Mouse (Mus musculus) CH12.LX (cell line): ENCODE measurements at regions not wholly inside any gene's neighbourhood (a gene's known extent, or its start where the extent isn't known, plus 50 kb on each side); places are given as distances from the start of the nearest gene placed in this dataset.

Source experiments
- DNase-seq: peaks from one replicate; pipeline ENCODE4 v3.0.0-alpha.2; 2013; ENCODE audit errors: extremely low read depth
- H3K27ac ChIP-seq: 2 replicates; pipeline ENCODE4 v1.5.1; 2012; ENCODE audit warnings: low read depth, mild to moderate bottlenecking, control low read depth, moderate library complexity; ENCODE audit not compliant: insufficient read depth
- H3K27me3 ChIP-seq: replicated peaks from 2 replicates; pipeline ENCODE3; 2012; ENCODE audit warnings: inconsistent platforms
- H3K36me3 ChIP-seq, 2 experiments: replicated peaks in 1 of 2; 2 replicates each; pipeline versions ENCODE3 to v1.6.1; 2012; ENCODE audit warnings: inconsistent platforms in 1 of 2, low read length in 1 of 2, mild to moderate bottlenecking in 1 of 2, mixed read lengths in 1 of 2, moderate library complexity in 1 of 2; ENCODE audit not compliant: control insufficient read depth in 1 of 2, insufficient read depth in 1 of 2
- H3K4me1 ChIP-seq, 2 experiments: 2 replicates each; pipeline ENCODE4 v1.6.1; 2012; ENCODE audit warnings: inconsistent platforms in 1 of 2, moderate library complexity in 1 of 2; ENCODE audit not compliant: insufficient read depth in 2 of 2, control insufficient read depth in 1 of 2
- H3K4me2 ChIP-seq: 2 replicates; pipeline ENCODE4 v1.6.1; 2012; ENCODE audit warnings: low read depth, mild to moderate bottlenecking, control low read depth; ENCODE audit not compliant: poor library complexity, insufficient read depth, severe bottlenecking
- H3K4me3 ChIP-seq, 3 experiments: fragments of 150-350 bp in 1 of 3; sonication (generic) in 1 of 3; replicated peaks in 1 of 3; 2 replicates each; pipeline versions ENCODE3 to v1.5.1; 2011 to 2012; ENCODE audit warnings: low read depth in 2 of 3, low read length in 2 of 3, mild to moderate bottlenecking in 2 of 3, moderate library complexity in 2 of 3, control low read depth in 1 of 3, improper control_type of control experiment in 1 of 3, inconsistent platforms in 1 of 3, mixed read lengths in 1 of 3; ENCODE audit not compliant: poor library complexity in 1 of 3
- H3K79me2 ChIP-seq: replicated peaks from 2 replicates; pipeline ENCODE4 v1.6.1; 2012; ENCODE audit warnings: mild to moderate bottlenecking, moderate library complexity; ENCODE audit not compliant: control insufficient read depth, poor library complexity, insufficient read depth, severe bottlenecking; ENCODE audit errors: extremely low read depth
- H3K9ac ChIP-seq: 2 replicates; pipeline ENCODE4 v1.6.1; 2012; ENCODE audit warnings: low read depth, mild to moderate bottlenecking, control low read depth, moderate library complexity; ENCODE audit not compliant: insufficient read depth
- H3K9me3 ChIP-seq: replicated peaks from 2 replicates; pipeline ENCODE3; 2012; ENCODE audit warnings: low read length, inconsistent platforms, mixed read lengths
- BHLHE40 ChIP-seq: IDR thresholded peaks from 2 replicates; pipeline ENCODE4 v1.6.1; 2011; ENCODE audit warnings: mild to moderate bottlenecking, low read depth, low read length, improper control_type of control experiment
- CHD1 ChIP-seq: IDR thresholded peaks from 2 replicates; pipeline ENCODE4 v1.6.1; 2012; ENCODE audit warnings: low read depth, low read length, improper control_type of control experiment, inconsistent platforms
- CHD2 ChIP-seq: IDR thresholded peaks from 2 replicates; pipeline ENCODE4 v1.6.1; 2011; ENCODE audit warnings: low read length, improper control_type of control experiment
- CTCF ChIP-seq, 2 experiments: IDR thresholded peaks in 1 of 2; conservative IDR thresholded peaks in 1 of 2; 2 replicates each; pipeline ENCODE4 v1.5.1; 2011 to 2012; ENCODE audit warnings: low read depth in 2 of 2, low read length in 2 of 2, improper control_type of control experiment in 1 of 2, inconsistent platforms in 1 of 2, mild to moderate bottlenecking in 1 of 2, moderate library complexity in 1 of 2
- E2F4 ChIP-seq: IDR thresholded peaks from 2 replicates; pipeline ENCODE4 v1.6.1; 2011; ENCODE audit warnings: low read depth, low read length, improper control_type of control experiment; ENCODE audit not compliant: insufficient replicate concordance
- ELF1 ChIP-seq: IDR thresholded peaks from 2 replicates; pipeline ENCODE4 v1.6.1; 2014; ENCODE audit warnings: low read depth, mild to moderate bottlenecking, inconsistent platforms, low read length, improper control_type of control experiment
- ETS1 ChIP-seq: conservative IDR thresholded peaks from 2 replicates; pipeline ENCODE4 v1.6.1; 2012; ENCODE audit warnings: low read depth, mild to moderate bottlenecking, inconsistent platforms, low read length, improper control_type of control experiment, moderate library complexity
- HCFC1 ChIP-seq: IDR thresholded peaks from 2 replicates; pipeline ENCODE4 v1.6.1; 2012; ENCODE audit warnings: low read depth, mild to moderate bottlenecking, inconsistent platforms, low read length, improper control_type of control experiment
- JUND ChIP-seq: conservative IDR thresholded peaks from 2 replicates; pipeline ENCODE4 v1.6.1; 2011; ENCODE audit warnings: low read depth, low read length, improper control_type of control experiment
- KAT2A ChIP-seq: IDR thresholded peaks from 2 replicates; pipeline ENCODE4 v1.6.1; 2012; ENCODE audit warnings: low read length, improper control_type of control experiment, inconsistent platforms; ENCODE audit not compliant: insufficient replicate concordance
- MAFK ChIP-seq: IDR thresholded peaks from 2 replicates; pipeline ENCODE4 v1.6.1; 2011; ENCODE audit warnings: low read length, improper control_type of control experiment; ENCODE audit not compliant: insufficient replicate concordance
- MAX ChIP-seq: IDR thresholded peaks from 2 replicates; pipeline ENCODE4 v1.6.1; 2011; ENCODE audit warnings: low read length, improper control_type of control experiment
- MAZ ChIP-seq: IDR thresholded peaks from 2 replicates; pipeline ENCODE4 v1.6.1; 2012; ENCODE audit warnings: low read depth, mild to moderate bottlenecking, inconsistent platforms, low read length, improper control_type of control experiment, moderate library complexity
- MEF2A ChIP-seq: IDR thresholded peaks from 2 replicates; pipeline ENCODE4 v1.6.1; 2014; ENCODE audit warnings: low read depth, mild to moderate bottlenecking, inconsistent platforms, low read length, improper control_type of control experiment, borderline replicate concordance
- MXI1 ChIP-seq: IDR thresholded peaks from 2 replicates; pipeline ENCODE4 v1.6.1; 2011; ENCODE audit warnings: mild to moderate bottlenecking, low read depth, low read length, improper control_type of control experiment
- MYC ChIP-seq: IDR thresholded peaks from 2 replicates; pipeline ENCODE4 v1.6.1; 2011; ENCODE audit warnings: low read depth, mild to moderate bottlenecking, improper control_type of control experiment, low read length
- NELFE ChIP-seq: IDR thresholded peaks from 2 replicates; pipeline ENCODE4 v1.6.1; 2011; ENCODE audit warnings: low read depth, low read length, improper control_type of control experiment
- POLR2A ChIP-seq: IDR thresholded peaks from 2 replicates; pipeline ENCODE4 v1.6.1; 2011; ENCODE audit warnings: low read depth, mild to moderate bottlenecking, improper control_type of control experiment, low read length
- RAD21 ChIP-seq: IDR thresholded peaks from 2 replicates; pipeline ENCODE4 v1.6.1; 2011; ENCODE audit warnings: low read depth, mild to moderate bottlenecking, low read length, improper control_type of control experiment, moderate library complexity
- RCOR1 ChIP-seq: conservative IDR thresholded peaks from 2 replicates; pipeline ENCODE4 v1.6.1; 2012; ENCODE audit warnings: low read depth, mild to moderate bottlenecking, inconsistent platforms, low read length, improper control_type of control experiment
- USF1 ChIP-seq: IDR thresholded peaks from 2 replicates; pipeline ENCODE4 v1.6.1; 2014; ENCODE audit warnings: low read depth, mild to moderate bottlenecking, inconsistent platforms, low read length, improper control_type of control experiment
- ZNF384 ChIP-seq: IDR thresholded peaks from 2 replicates; pipeline ENCODE4 v1.6.1; 2012; ENCODE audit warnings: low read depth, low read length, improper control_type of control experiment, inconsistent platforms
- dilution Hi-C: fragments of 300-500 bp; cut with MboI; formaldehyde crosslinking; loops from 2 replicates; pipeline ENCODE4 v1.14.3; 2020; ENCODE audit warnings: low sequenced_read_pairs; ENCODE audit not compliant: extremely low pct_unique_long_range_greater_than_20kb, extremely low pct_ligation_motif_present
- in situ Hi-C: fragments of 300-500 bp; cut with MboI; formaldehyde crosslinking; loops from 3 replicates; pipeline ENCODE4 v1.14.3; 2019; ENCODE audit warnings: low sequenced_read_pairs, low pct_ligation_motif_present, low pct_unique_long_range_greater_than_20kb, mixed read lengths

DNA sequence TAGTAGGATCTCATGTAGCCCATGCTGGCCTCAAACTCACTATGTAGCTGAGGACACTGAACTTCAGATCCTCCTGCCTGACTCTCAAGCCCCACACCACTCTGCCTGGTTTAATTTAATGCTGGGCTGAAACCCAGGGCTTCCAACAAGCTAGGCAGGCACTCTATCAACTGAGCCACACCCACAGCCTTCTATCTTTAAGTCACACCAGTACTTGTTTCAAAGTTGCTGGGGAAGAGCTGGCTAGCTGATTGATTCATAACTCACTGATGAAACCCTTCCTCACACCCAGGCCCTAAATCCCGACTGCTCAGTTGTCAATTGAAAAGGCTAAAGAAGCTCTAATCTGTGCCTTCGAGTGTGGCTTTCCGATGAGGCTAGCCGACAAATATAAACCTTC is 241.8 kb downstream of the Insig2 start:
- dilution Hi-C loops: no loop called here
- no peak overlapping the region for H3K4me3 ChIP-seq
- in situ Hi-C loops: no loop called here
- H3K27ac ChIP-seq: no peak overlapping the region
- TF ChIP-seq MEF2A: no peak
- TF ChIP-seq NELFE: no peak
- TF ChIP-seq CHD1: no peak
- no peak for TF ChIP-seq RCOR1
- no peak for TF ChIP-seq E2F4
- TF ChIP-seq MAZ: no peak
- no peak for TF ChIP-seq ELF1
- no peak for TF ChIP-seq ETS1
- no peak for TF ChIP-seq RAD21
- no peak for TF ChIP-seq MAFK
- TF ChIP-seq USF1: no peak
- no peak for TF ChIP-seq MAX
- TF ChIP-seq HCFC1: no peak
- TF ChIP-seq MXI1: no peak
- no peak for TF ChIP-seq ZNF384
- no peak for TF ChIP-seq CHD2
- TF ChIP-seq MYC: no peak
- no peak for TF ChIP-seq CTCF (conservative IDR thresholded peaks at IDR 0.05 in 1 of 2, IDR thresholded peaks at IDR 0.05 in 1 of 2; ENCODE audit: low read depth in 2 of 2, low read length in 2 of 2)
- TF ChIP-seq BHLHE40: no peak
- H3K27me3 ChIP-seq: no peaks in the 10 kb centered on the region
- H3K79me2 ChIP-seq: no peaks in the 10 kb centered on the region
- no peaks in the 10 kb centered on the region for H3K9me3 ChIP-seq
- H3K4me2 ChIP-seq: no peak overlapping the region
- peaks cover 0 to 7% of the 10 kb centered on the region in 2 experiments; a peak in 1 of 4 replicates for H3K4me1 ChIP-seq
- DNase-seq: no peak
- no peak overlapping the region for H3K9ac ChIP-seq
- H3K36me3 ChIP-seq: no peaks in the 10 kb centered on the region

DNA sequence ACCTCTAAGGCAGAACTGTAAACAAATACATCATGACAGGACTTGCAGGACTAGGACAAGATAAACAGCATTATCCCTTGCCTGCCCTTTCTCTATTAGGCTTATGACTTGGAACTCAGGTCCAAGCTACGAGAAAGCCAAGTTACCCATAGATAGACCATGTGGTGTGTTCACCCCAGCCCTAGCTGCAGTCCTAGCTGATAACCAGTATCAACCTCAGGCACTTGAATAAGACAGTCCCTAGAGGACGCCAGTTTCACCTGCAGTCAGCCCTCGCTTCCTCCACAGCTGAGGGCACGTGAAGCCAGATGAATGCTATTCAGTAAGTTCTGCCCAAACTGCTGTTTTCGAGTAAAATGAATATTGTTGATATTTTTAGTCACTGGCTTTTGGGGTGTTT is 239.5 kb downstream of the Insig2 start:
- Histone ChIP-seq H3K4me2 (no peak overlapping the region), H3K9ac (no peak overlapping the region), H3K27ac (no peak overlapping the region), H3K4me3 (no peak overlapping the region), H3K36me3 (no peaks in the 10 kb centered on the region), H3K4me1 (peaks cover 0 to 7% of the 10 kb centered on the region in 2 experiments; a peak in 1 of 4 replicates), H3K9me3 (no peaks in the 10 kb centered on the region), H3K79me2 (no peaks in the 10 kb centered on the region), H3K27me3 (no peaks in the 10 kb centered on the region)
- in situ Hi-C loops: no loop called here
- dilution Hi-C loops: no loop called here
- peak; percentile 9 for DNase-seq
- TF ChIP-seq HCFC1 (no peak), MAX (no peak), JUND (no peak), POLR2A (no peak), KAT2A (no peak), CTCF (conservative IDR thresholded peaks at IDR 0.05 in 1 of 2, IDR thresholded peaks at IDR 0.05 in 1 of 2; ENCODE audit: low read depth in 2 of 2, low read length in 2 of 2) (no peak)
